Mouse (Mus musculus) megakaryocyte-erythroid progenitor cell, adult 5-6 weeks (primary cell): ENCODE measurements around the gene Cxcl2. TPM values are rescaled to one million over a fixed set of nuclear protein-coding genes. Genes with fewer than 3 reads are reported as not detected.
A peak's percentile ranks its signal among the peaks of the same experiment; 100 is the strongest.

Experiments
- ATAC-seq: replicated peaks from 2 replicates; pipeline ENCODE4 v1.8.0; 2016; ENCODE audit warnings: mild to moderate bottlenecking, inconsistent platforms; ENCODE audit not compliant: severe bottlenecking, poor library complexity, low FRiP score, low TSS enrichment
- total RNA-seq, 2 experiments: library from RNA; stranded (forward) in 1 of 2; stranded (reverse) in 1 of 2; fragments of 200-1000, 215-1000 nt in 1 of 2; fragments of >200 nt in 1 of 2; fragmentation: Nextera tagmentation in 1 of 2; gene quantifications; 2 replicates each; pipeline ENCODE4 v1.2.3; 2014 to 2017

Cxcl2 gene
- total RNA-seq, 2 experiments from 2014 or later, result 5.2 TPM; not detected in 1

DNA sequence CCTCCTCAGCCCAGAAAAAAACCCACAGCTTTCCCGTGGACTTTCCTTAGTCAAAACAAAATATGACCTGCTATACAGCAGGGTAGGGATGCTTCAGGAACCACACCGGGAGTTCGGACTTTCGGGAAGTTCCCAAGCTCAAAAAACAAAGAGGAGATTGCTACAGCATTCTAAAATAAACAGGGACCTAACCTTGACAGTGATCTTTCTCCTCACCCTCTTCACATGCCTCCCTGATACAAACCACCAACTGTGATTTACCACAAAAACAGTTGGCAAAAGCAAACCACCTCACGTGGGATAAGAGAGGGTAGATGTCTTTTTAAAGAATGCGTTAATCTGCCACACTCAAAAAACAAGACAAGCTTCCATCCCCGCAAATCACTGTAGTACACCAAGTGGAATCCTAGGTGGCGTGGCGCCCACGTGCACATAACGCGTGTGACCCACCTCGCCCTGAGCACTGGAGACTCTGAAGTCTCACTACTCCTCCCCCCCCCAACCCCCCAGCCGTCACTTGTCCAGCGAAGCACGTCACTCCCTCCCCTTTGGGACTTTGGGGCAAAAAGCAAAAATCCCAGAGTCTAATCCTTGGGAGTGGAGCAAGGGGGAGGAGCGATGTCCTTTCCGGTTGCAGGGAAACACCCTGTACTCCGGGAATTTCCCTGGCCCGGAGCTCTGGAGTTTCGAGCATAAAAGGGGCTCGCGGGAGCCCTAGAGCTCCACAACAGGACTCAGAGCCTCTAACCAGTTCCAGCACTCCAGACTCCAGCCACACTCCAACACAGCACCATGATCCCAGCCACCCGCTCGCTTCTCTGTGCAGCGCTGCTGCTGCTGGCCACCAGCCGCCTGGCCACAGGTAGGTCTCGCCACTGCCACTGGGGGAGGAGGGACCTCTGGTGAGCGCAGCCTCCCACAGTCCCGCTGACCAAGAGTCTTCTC is 12.9 kb upstream of the Cxcl2 start, which contains the start of gene Cxcl1:
TSS of gene Cxcl1 (plus strand) at position 723 of the 945 bp plus-strand sequence.
- ATAC-seq, result 0 out of 2 replicates have a peak, but pooled peaks have one; percentile 55

DNA sequence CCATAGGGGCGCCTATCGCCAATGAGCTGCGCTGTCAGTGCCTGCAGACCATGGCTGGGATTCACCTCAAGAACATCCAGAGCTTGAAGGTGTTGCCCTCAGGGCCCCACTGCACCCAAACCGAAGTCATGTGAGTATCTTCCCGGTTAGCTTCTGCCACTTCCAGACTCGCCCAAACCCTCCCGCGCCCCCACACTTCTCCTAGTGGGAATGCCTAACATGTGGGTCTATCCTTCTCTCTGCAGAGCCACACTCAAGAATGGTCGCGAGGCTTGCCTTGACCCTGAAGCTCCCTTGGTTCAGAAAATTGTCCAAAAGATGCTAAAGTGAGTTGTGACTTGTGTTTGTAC is 12.2 kb upstream of the Cxcl2 start:
- ATAC-seq, result no peak

DNA sequence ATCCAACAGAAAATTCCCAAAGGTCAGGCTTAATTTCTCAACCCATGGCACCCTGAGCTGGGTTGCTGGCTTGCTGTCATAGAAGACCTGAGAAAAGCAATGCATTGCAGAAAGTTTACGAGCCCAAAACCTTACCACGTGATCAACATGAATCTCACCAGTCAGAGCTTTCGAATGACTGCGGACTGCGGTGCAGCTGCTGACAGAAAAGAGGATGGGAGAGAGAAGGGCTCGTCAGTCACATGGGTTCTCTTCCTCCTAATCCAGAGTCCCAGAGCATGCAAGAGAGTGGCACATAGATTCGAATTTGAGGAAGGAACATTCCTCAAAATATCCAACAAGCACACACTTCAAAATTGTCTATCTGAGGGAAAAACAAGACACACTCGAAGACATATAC is 9.4 kb upstream of the Cxcl2 start:
- no peak for ATAC-seq

DNA sequence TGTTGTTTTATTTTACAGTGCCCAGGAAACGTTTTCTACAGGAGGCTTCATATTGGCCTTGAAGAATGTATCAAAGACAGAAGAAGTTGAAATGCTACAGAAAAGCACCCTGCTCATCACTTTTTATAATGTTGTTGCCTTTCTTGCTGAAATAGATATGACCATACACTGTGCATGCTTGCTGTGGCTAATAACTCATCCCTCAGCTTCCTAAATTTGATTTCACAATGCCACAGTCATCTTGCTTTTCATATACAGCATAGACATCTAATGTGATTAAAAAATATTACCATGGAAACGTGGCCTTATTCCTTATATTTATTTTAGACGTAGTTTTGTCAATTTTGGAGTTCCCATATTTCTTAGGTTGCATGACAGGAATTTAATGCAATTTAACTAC is 6.2 kb upstream of the Cxcl2 start:
- ATAC-seq, result no peak

DNA sequence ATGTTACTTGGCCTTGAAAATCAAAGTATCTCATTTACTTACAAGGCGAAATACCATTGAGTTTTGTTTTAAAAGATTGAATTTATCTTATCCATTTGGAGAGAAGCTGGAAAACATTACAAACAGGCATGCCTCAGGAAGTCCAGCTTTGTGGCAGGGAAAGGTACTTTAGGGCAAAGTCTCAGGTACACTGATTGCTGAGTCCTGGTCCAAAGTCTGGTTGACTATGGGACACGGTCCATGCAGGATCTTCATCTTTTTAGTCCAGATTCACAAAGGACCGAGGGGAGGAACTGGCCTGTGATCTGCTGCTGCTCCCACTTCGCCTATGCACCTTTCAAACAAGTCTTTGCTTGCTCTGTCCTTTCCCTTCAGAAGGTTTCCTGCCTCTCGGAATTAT is 4.4 kb upstream of the Cxcl2 start:
- ATAC-seq, result no peak

DNA sequence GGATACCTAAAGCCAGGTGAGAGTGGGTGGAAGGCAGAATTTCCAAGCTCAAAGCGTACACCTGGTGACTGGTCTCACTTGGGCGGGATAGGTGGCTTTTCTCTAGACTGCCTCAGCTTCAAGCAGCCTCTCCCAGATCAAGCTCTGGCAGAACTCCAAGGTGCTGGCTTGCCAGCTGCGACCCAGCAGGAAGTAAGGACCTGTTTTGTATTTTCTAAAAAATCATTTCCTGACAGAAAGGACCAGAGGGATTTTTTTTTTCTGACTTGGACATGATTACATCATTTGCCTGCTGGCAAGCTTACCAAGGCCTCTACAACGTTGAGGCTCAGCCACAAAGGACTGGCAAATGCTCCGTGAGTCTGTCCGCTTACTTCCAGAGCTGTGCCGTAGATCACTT is 3.5 kb upstream of the Cxcl2 start:
- ATAC-seq, result no peak

DNA sequence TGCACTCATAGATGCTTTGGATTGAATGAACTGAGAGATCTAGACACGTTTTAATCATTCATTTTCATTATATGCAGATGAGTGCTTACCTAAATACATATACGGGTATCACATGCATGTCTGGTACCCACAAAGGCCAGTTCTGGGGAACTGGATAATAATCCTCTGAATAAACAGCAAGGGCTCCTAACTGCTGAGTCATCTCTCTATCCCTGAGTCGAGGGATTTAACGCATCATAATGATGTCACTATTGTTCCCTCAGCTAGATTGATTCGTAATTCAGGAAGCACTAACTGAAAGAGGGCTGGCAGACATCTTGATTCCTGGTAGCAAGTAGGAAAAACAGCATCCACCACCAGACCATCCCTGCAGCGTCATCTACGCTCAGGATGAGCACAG is 3.0 kb upstream of the Cxcl2 start:
- ATAC-seq, result 0 out of 2 replicates have a peak, but pooled peaks have one; percentile 7

DNA sequence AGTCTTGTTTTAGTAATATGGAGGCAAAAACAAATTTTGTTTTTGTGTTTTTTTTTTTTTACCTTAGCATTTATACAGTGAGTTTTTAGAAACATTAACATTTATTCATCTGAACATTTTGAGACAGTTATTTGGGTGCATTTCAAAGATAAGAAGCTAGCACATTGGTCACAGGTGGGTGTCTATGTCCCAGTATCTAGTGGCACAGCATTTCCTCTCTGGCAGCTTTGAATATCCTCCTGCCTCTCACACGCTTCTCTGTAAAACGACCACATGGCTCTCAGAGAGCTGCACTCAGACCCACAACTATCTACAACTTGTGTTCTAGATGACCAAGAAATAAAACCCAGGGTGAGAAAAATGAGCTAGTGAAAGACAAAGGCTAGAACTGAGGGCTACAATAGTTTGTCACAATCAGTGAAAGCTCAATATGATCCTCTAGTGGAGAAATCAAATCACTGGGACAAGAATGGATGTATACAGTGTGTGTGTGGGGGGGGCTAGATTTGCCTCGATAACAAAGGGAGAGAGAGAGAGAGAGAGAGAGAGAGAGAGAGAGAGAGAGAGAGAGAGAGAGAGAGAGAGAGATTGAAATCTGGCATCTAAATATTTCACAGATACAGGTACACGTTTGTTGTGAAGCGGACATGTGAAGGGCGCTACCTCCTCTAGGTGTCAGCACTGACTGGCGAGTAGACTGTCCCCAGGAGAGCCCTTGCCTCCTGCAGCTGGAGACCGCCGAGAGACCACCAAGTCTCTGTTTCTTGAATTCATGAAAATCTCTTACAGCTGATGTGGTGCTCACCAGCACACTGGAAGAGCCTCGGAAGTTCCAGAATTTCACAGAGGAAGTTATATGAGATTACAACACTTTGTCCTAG is 1.1 kb upstream of the Cxcl2 start:
- peak; percentile 74 for ATAC-seq

DNA sequence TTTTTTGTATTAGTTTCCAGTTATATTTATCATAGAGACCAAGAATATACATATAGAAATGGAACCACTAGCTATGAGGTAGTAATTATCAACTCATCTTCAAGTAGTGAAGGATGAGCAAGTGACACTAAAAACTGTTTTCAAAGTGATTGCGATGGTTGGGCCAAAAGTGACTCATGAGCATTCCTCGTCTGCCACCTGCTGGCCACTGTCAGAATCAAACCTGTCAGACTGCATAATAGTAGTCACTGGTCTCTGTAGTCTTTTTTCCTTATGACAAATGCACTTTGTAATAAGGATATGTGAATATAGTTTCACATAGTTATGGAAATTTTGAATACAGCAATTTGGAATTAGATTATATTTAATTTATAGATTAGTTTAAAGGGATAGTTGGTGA is 5.3 kb downstream of the Cxcl2 start:
- peak; percentile 93 for ATAC-seq

DNA sequence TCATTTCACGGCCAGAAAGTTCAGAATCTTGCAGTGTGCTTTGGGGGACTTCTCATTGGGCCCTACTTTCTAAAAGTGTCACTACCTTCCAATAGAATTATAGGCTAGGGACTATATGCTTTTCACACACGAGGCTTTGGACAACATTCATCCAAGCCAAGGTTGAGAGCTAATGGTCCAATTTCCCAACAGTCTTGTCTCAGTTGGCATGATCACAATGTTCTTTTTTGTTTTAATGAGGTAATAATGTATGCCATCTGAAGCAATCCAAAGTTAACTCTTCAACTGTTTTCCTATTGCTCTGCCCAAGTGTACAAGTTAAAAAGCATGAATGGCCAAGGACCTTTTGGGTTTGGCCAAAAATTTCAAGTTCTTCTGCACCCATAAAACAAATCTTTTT is 15.8 kb downstream of the Cxcl2 start:
- ATAC-seq, result no peak

DNA sequence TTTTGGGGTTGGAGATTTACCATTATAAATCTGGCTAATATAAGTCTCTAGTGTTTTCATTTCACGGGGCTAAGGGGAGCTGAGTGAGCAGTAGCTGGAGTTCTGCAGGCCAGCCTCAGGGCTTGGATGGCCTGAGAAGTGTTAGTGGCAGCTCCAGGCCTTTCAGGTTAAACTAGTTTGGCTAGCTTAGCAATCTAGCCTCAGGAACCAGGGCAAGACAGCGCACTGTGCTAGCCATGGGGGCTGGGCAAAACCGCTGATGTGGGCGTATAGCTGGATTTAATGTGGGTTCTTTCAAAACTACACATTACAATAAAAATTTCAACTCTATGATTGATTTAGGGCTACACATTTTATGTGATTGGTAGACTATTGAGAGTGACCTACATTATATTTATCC is 19.3 kb downstream of the Cxcl2 start:
- ATAC-seq, result no peak

DNA sequence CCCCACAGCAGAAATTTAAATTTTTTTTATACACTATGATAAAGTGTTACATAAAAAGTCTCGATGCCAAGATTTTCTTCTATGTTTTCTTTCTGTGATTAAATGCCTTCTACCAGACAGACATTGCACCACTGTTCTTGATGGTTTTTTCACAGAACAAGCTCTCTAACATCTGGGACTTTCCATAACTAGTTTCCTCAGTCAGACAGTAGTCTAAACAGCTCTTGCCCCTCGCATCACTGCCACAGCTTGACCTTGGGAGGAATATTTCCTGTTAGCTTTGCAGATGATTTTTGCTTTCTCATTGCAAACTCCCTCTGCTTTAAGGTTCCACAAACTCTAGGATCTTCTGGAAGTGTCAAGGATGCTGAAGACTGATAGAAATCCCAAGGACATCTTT is 26.9 kb downstream of the Cxcl2 start:
- ATAC-seq, result 0 out of 2 replicates have a peak, but pooled peaks have one; percentile 23

DNA sequence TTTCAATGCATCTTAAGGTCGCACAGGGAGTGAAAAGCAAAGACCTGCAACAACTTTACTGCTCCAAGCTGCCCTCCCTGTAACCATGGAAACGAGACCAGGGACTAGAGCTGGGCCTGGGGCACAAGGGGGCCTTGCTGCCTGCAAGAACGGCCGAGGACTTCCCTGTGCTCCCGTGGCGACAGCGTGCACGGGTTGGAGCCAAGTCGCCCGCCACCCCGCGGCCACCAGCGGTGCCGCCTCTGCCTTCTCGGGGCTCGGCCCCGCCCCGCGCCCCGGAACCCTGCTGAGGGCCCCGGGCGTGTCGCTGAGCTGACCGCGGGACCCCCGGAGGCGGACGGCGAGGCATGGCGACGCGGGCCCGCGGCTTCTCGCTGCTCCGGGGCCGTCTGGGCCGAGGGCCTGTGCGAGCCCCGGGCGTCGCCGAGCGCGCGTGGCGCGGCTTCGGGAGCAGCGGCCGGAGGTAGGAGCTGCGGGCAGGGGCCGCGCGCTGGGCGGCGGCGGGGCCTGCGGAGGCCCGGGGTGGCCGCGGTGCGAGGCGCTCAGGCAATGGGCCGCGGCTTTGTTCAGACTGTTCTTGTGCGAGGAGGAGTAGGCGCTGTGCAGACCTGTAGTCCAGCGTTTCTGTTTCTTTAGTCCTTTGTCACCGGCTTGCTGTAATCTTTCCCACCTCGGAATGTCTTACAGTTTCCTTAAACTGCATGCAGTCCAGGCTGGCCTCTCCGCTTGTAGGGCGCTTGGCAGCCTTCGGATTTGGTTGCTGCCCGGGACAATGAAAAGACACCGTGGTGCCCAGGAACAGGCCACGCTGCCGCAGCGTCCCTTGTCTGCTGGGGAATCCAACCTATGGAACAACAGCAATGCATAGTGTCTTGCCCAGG is 27.5 kb downstream of the Cxcl2 start, which contains the start of gene Mthfd2l:
TSS of gene Mthfd2l (plus strand) at position 147 of the 881 bp plus-strand sequence.
- peak; percentile 98 for ATAC-seq

DNA sequence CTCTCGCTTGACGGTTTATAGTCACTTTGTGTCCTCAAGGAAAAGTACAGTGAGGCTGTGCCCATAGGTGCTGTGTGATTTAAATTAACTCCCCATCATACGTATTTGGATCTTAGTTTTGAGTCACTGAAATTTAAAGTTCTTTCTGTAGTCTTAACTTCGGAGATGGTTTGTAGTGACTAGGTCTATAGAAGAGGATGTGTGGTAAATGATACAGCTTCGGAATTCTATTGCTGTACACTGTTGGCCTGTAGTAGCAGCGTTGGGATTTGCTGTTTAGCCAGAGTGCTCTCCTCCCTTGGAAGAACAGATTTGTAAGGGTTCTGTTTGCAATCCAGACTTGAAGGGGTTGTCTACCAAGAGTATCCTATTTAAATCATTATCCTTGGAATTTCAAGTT is 28.2 kb downstream of the Cxcl2 start:
- peak; percentile 25; the same call in 1 of the 2 replicates for ATAC-seq

DNA sequence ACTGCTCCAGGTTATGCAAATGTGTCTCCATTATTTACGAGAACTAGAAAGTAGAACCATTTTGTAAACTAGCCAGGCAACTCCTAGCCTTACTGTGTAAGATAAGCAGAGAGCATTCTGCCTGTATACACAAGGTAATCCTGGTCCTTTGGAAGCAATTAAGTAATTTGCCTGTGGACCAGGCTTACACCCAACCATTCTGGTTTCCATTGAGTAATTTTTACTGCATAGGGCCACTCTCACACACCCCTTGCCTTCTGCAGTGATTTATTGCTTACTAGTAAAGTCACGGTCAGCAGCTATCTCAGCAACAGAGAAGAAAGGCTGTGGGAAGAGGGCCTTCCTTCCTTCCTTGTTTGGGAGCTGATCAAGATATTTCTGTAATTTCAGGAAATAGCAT is 33.0 kb downstream of the Cxcl2 start:
- no peak for ATAC-seq

DNA sequence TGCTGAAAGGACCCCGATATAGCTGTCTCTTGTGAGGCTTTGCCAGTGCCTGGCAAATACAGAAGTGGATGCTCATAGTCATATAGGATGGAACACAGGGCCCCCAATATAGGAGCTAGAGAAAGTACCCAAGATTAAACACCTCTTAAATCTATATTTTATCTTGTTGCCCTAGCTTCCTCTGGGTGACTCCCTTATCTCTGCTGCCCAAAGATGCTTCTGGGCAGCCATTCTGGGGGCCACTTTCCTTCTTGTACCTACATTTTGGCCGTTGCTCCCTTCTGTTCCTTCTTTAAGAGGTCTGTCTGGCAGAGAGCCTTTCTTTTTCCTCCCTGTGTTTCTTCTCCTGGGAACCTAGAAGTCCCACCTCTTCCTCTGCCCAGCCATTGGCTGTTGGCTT is 41.8 kb downstream of the Cxcl2 start:
- ATAC-seq, result peak; percentile 54

DNA sequence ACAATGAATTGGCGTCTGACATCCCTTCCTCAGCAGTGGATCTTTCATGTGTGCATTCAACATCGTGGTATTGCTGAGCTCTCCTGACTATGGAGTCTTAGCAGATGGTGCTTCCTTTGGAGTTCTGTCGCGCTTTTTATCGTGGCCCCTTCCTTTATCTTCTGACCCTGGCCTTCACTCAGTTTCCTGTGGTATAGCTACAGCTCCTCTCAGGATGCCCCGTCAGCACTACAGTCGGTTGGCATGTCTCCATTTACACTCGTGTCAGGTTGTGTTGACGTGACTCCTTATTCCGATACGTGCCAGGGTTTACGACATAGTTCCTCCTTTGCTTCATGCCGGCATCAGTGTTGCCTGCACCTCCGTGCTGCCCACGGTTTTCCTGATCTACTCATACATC is 45.8 kb downstream of the Cxcl2 start:
- ATAC-seq, result peak; percentile 80

DNA sequence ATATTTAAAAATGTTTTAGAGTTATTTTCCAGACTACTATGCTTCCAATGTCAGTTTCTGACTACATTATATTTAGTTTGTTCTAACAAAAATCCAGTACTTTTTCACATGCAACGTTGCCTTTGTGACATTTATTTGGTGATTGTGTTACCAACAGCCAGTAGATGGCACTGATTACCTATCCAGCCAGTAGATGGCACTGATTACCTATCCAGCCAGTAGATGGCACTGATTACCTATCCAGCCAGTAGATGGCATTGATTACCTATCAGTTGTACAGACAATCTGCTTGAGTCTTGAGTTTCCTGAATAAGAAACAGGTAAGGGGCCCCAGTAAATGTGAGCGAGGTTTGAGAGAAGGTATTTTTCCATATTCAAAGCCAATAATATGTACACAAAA is 47.8 kb downstream of the Cxcl2 start:
- no peak for ATAC-seq

DNA sequence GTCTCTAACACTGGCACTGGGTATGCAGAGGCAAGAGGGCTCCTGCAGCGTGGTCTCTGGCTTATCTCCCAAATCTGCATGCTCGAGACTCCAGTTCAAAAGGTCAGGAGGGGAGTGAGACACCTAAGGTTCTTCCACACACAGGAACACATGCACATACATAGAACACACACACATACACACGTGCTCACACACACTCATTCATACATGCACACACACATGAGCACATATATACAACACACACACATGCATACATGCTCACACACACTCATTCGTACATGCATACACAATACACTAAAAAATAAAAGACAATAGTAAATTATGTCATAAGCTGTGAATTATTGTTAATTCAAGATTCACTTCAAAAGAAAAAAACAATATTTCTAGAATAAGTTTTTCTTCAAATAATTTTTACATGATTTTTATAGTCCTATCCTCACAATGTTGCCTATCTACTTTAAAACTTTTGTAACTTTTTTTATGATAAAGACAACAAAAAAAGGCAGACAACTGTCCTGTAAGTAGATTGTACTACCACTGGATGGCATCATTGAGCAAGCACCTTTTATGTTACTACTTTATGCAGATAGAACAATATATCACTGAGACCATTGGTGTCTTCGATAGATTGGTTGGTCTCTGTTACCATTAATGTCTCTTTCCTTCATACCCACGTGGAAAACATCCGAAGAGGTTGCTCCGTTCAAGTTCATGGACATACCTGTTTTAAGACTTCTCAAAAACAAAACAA is 49.2 kb downstream of the Cxcl2 start:
- ATAC-seq, result peak; percentile 75
